Mouse (Mus musculus): ENCODE data around the gene Fkbp9.

DNA sequence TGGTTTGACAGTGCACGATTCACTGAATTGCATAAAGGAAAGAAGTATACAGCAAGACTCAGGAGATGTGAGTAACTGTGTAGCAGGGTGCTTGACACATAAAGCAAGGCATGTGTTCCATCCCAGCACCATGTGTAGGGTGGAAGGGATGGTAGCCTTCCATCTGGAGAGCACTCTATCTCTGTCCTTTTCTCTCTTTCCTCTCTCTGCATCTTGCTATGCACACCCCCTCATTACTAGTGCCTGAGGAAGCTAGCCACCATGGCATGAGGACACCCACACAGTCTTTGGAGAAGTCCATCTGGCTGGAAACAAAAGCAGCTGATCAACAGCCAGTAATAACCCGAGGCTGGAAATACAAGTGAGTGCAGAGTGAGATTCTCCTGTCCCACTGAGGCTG, 25.7 kb upstream of the Fkbp9 start:
- no peak for TF ChIP-seq CTCF (IDR thresholded peaks at IDR 0.05; ENCODE audit: insufficient read depth, low read length)
- no peak for TF ChIP-seq POLR2A (IDR thresholded peaks at IDR 0.05; ENCODE audit: borderline replicate concordance, extremely low read depth, low read depth, low read length)

All from lung, adult 2 months (tissue).